Mouse (Mus musculus) embryonic facial prominence, embryonic 12.5 days (tissue): ENCODE measurements around the gene Tmem243. TPM values are rescaled to one million over a fixed set of nuclear protein-coding genes. Genes with fewer than 3 reads are reported as not detected.
A peak's percentile ranks its signal among the peaks of the same experiment; 100 is the strongest.

ENCODE experiments used
- ATAC-seq: fragments of 200-750 bp; cut with Nextera tagmentation; 2 replicates; pipeline ENCODE4 v1.8.0; 2017; ENCODE audit not compliant: insufficient number of reproducible peaks, insufficient read depth, low FRiP score, low TSS enrichment
- H3K27ac ChIP-seq: fragments of 300-500 bp; sonication (generic); 2 replicates; pipeline ENCODE4 v1.5.1; 2016; ENCODE audit warnings: mild to moderate bottlenecking
- H3K27me3 ChIP-seq: fragments of 300-500 bp; sonication (generic); 2 replicates; pipeline ENCODE4 v1.6.1; 2016; ENCODE audit warnings: mild to moderate bottlenecking, moderate library complexity
- H3K36me3 ChIP-seq: fragments of 300-500 bp; sonication (generic); 2 replicates; pipeline ENCODE4 v1.6.1; 2016; ENCODE audit warnings: mild to moderate bottlenecking
- H3K4me1 ChIP-seq: fragments of 300-500 bp; sonication (generic); 2 replicates; pipeline ENCODE4 v1.6.1; 2016
- H3K4me2 ChIP-seq: fragments of 300-500 bp; sonication (generic); replicated peaks from 2 replicates; pipeline ENCODE4 v1.6.1; 2016; ENCODE audit warnings: mild to moderate bottlenecking, moderate library complexity
- H3K4me3 ChIP-seq: fragments of 300-500 bp; sonication (generic); 2 replicates; pipeline ENCODE4 v1.5.1; 2016; ENCODE audit warnings: mild to moderate bottlenecking
- H3K9ac ChIP-seq: fragments of 300-500 bp; sonication (generic); 2 replicates; pipeline ENCODE4 v1.6.1; 2016; ENCODE audit warnings: mild to moderate bottlenecking, moderate library complexity
- H3K9me3 ChIP-seq: fragments of 300-500 bp; sonication (generic); 2 replicates; pipeline ENCODE4 v1.6.1; 2016; ENCODE audit warnings: mild to moderate bottlenecking, moderate library complexity
- WGBS: fragments of 180-500 bp; shearing (Covaris S2); methylation state at CpG from one replicate; pipeline ENCODE4 v1.1.7; 2016; 5-methylcytosine and 5-hydroxymethylcytosine counted together
- polyA plus RNA-seq: library from polyadenylated mRNA; unstranded; fragments of >200 nt; fragmentation: Nextera tagmentation; extraction: Ambion mirVana; gene quantifications from 2 replicates; pipeline ENCODE4 v1.2.1, GENCODE M21; 2016

The Tmem243 gene
- polyA plus RNA-seq, 1 experiment from 2014 or later, result 18.8 TPM

- Histone ChIP-seq H3K4me1 (no peaks in the 10 kb centered on the region), H3K4me2 (no peak overlapping the region), H3K4me3 (no peak overlapping the region), H3K9ac (no peak overlapping the region), H3K27ac (no peak overlapping the region), H3K36me3 (no peaks in the 10 kb centered on the region), H3K9me3 (no peaks in the 10 kb centered on the region), H3K27me3 (no peaks in the 10 kb centered on the region)
- 85% methylated on average over 5 of the region's 5 CpGs for WGBS
- ATAC-seq, result no peak
These were observed 8.0 kb downstream of the Tmem243 start for GRCm38 (mm10) chr5:9108490-9108889.

- Histone ChIP-seq H3K9me3 (no peaks in the 10 kb centered on the region), H3K27me3 (no peaks in the 10 kb centered on the region), H3K36me3 (no peaks in the 10 kb centered on the region), H3K4me3 (no peak overlapping the region), H3K27ac (no peak overlapping the region), H3K4me1 (no peaks in the 10 kb centered on the region), H3K4me2 (no peak overlapping the region), H3K9ac (no peak overlapping the region)
- ATAC-seq, result no peak
These were observed 9.1 kb downstream of the Tmem243 start for GRCm38 (mm10) chr5:9109582-9109981.

- Histone ChIP-seq H3K9ac (no peak overlapping the region), H3K27me3 (no peaks in the 10 kb centered on the region), H3K4me1 (no peaks in the 10 kb centered on the region), H3K36me3 (no peaks in the 10 kb centered on the region), H3K4me3 (no peak overlapping the region), H3K9me3 (no peaks in the 10 kb centered on the region), H3K27ac (no peak overlapping the region), H3K4me2 (no peak overlapping the region)
- WGBS, result 59% methylated on average over 2 of the region's 2 CpGs
- ATAC-seq, result 0 out of 2 replicates have a peak, but pooled peaks have one; percentile 19
These were observed 10.8 kb downstream of the Tmem243 start for GRCm38 (mm10) chr5:9111285-9111684.

GRCm38 (mm10) chr5:9111759-9112158 lies 11.3 kb downstream of the Tmem243 start:
- Histone ChIP-seq H3K36me3 (no peaks in the 10 kb centered on the region), H3K9me3 (no peaks in the 10 kb centered on the region), H3K4me3 (no peak overlapping the region), H3K4me2 (no peak overlapping the region), H3K9ac (no peak overlapping the region), H3K27me3 (no peaks in the 10 kb centered on the region), H3K27ac (no peak overlapping the region), H3K4me1 (no peaks in the 10 kb centered on the region)
- peak; percentile 70; the same call in 1 of the 2 replicates for ATAC-seq
- 19% methylated on average over 5 of the region's 5 CpGs for WGBS

GRCm38 (mm10) chr5:9114162-9114561 lies 13.7 kb downstream of the Tmem243 start:
- no peak for ATAC-seq
- Histone ChIP-seq H3K4me1 (no peaks in the 10 kb centered on the region), H3K4me2 (no peak overlapping the region), H3K9ac (no peak overlapping the region), H3K27ac (no peak overlapping the region), H3K4me3 (no peak overlapping the region), H3K36me3 (peaks cover 9% of the 10 kb centered on the region), H3K27me3 (no peaks in the 10 kb centered on the region), H3K9me3 (no peaks in the 10 kb centered on the region)
- WGBS, result 57% methylated on average over 6 of the region's 6 CpGs

- WGBS, result 92% methylated on average over 2 of the region's 2 CpGs
- no peak for ATAC-seq
These were observed 23.7 kb downstream of the Tmem243 start for GRCm38 (mm10) chr5:9124134-9124533.

GRCm38 (mm10) chr5:9128566-9128965 lies 28.1 kb downstream of the Tmem243 start:
- H3K9ac ChIP-seq, result no peak overlapping the region
- H3K4me3 ChIP-seq, result no peak overlapping the region
- no peaks in the 10 kb centered on the region for H3K27me3 ChIP-seq
- H3K4me1 ChIP-seq, result no peaks in the 10 kb centered on the region
- H3K36me3 ChIP-seq, result peaks cover 44% of the 10 kb centered on the region
- WGBS, result 96% methylated on average over 12 of the region's 12 CpGs
- H3K9me3 ChIP-seq, result no peaks in the 10 kb centered on the region
- ATAC-seq, result no peak
- H3K27ac ChIP-seq, result no peak overlapping the region
- no peak overlapping the region for H3K4me2 ChIP-seq

More at GRCm38 (mm10) chr5:9124134-9124533, 23.7 kb downstream of the Tmem243 start:
- no peak overlapping the region for H3K4me2 ChIP-seq
- H3K36me3 ChIP-seq, result peaks cover 65% of the 10 kb centered on the region
- H3K27ac ChIP-seq, result no peak overlapping the region
- no peak overlapping the region for H3K4me3 ChIP-seq
- H3K27me3 ChIP-seq, result no peaks in the 10 kb centered on the region
- H3K9ac ChIP-seq, result no peak overlapping the region
- no peaks in the 10 kb centered on the region for H3K9me3 ChIP-seq
- no peaks in the 10 kb centered on the region for H3K4me1 ChIP-seq

GRCm38 (mm10) chr5:9131786-9132185 lies 31.3 kb downstream of the Tmem243 start:
- H3K27me3 ChIP-seq, result no peaks in the 10 kb centered on the region
- H3K4me1 ChIP-seq, result no peaks in the 10 kb centered on the region
- H3K36me3 ChIP-seq, result peaks cover 40% of the 10 kb centered on the region
- ATAC-seq, result no peak
- H3K9me3 ChIP-seq, result no peaks in the 10 kb centered on the region
- H3K27ac ChIP-seq, result no peak overlapping the region
- WGBS, result 91% methylated on average over 7 of the region's 7 CpGs
- no peak overlapping the region for H3K4me3 ChIP-seq
- H3K4me2 ChIP-seq, result no peak overlapping the region
- no peak overlapping the region for H3K9ac ChIP-seq

- Histone ChIP-seq H3K4me3 (no peak overlapping the region), H3K27me3 (no peaks in the 10 kb centered on the region), H3K9ac (no peak overlapping the region), H3K4me2 (no peak overlapping the region), H3K9me3 (no peaks in the 10 kb centered on the region), H3K4me1 (no peaks in the 10 kb centered on the region), H3K36me3 (peaks cover 35% of the 10 kb centered on the region), H3K27ac (no peak overlapping the region)
- no peak for ATAC-seq
- WGBS, result 63% methylated on average over 3 of the region's 3 CpGs
These were observed 35.1 kb downstream of the Tmem243 start for GRCm38 (mm10) chr5:9135588-9135987.

- WGBS, result 91% methylated on average over 8 of the region's 8 CpGs
These were observed 40.3 kb downstream of the Tmem243 start for GRCm38 (mm10) chr5:9140724-9141123.

GRCm38 (mm10) chr5:9142376-9142775 lies 41.9 kb downstream of the Tmem243 start:
- Histone ChIP-seq H3K9ac (no peak overlapping the region), H3K27ac (no peak overlapping the region), H3K4me2 (no peak overlapping the region), H3K27me3 (no peaks in the 10 kb centered on the region), H3K4me3 (no peak overlapping the region), H3K9me3 (no peaks in the 10 kb centered on the region), H3K4me1 (no peaks in the 10 kb centered on the region), H3K36me3 (peaks cover 33% of the 10 kb centered on the region)
- WGBS, result 87% methylated on average over 6 of the region's 6 CpGs
- no peak for ATAC-seq

More at GRCm38 (mm10) chr5:9140724-9141123, 40.3 kb downstream of the Tmem243 start:
- no peaks in the 10 kb centered on the region for H3K9me3 ChIP-seq
- H3K27ac ChIP-seq, result no peak overlapping the region
- no peak for ATAC-seq
- no peaks in the 10 kb centered on the region for H3K27me3 ChIP-seq
- H3K36me3 ChIP-seq, result peaks cover 34% of the 10 kb centered on the region
- H3K9ac ChIP-seq, result no peak overlapping the region
- no peaks in the 10 kb centered on the region for H3K4me1 ChIP-seq
- no peak overlapping the region for H3K4me3 ChIP-seq
- no peak overlapping the region for H3K4me2 ChIP-seq

- Histone ChIP-seq H3K36me3 (peaks cover 23% of the 10 kb centered on the region), H3K9ac (no peak overlapping the region), H3K27ac (no peak overlapping the region), H3K27me3 (no peaks in the 10 kb centered on the region), H3K4me2 (no peak overlapping the region), H3K4me1 (no peaks in the 10 kb centered on the region), H3K9me3 (no peaks in the 10 kb centered on the region), H3K4me3 (no peak overlapping the region)
- no peak for ATAC-seq
- WGBS, result 92% methylated on average over 8 of the region's 8 CpGs
These were observed 48.9 kb downstream of the Tmem243 start for GRCm38 (mm10) chr5:9149273-9149850.
